ENCODE assay signal across 18 mouse cellular contexts in genomic region chr6:134621552-134621949, GRCm38 (mm10). TPM values are rescaled to one million over a fixed set of nuclear protein-coding genes. Genes with fewer than 3 reads are reported as not detected.
A peak's percentile ranks its signal among the peaks of the same experiment; 100 is the strongest.
DNase-seq lines count a peak whose midpoint lies in the region; ATAC-seq and TF ChIP-seq lines count a peak whose summit lies in the region.
"Had no signal": no experiment of that assay in that cellular context is flagged by ENCODE, and none has a peak within 500 bp of the region (broad histone marks: within the 10 kb centered on the region; RNA-seq: fewer than 3 reads in every experiment).

No protein-coding gene starts in this region.

- H3K27ac ChIP-seq in kidney, adult 2 months (ENCODE audit: insufficient read depth, low read depth, low read length), result no peak overlapping the region
- H3K27ac ChIP-seq in lung, embryonic 16.5 days (ENCODE audit: low read length), result 0 out of 2 replicates have a peak overlapping the region, but pooled peaks have one; percentile 10
- peak overlapping the region; percentile 57 for H3K27ac ChIP-seq in cortical plate, adult 2 months (ENCODE audit: insufficient read depth, low read length)
- H3K27ac ChIP-seq: hindbrain, embryonic 12.5 days; macrophage; midbrain, embryonic 12.5 days; neural tube, embryonic 12.5 days had no signal

- no peak for TF ChIP-seq POLR2A in kidney, adult 2 months (IDR thresholded peaks at IDR 0.05; ENCODE audit: low read depth, low read length)
- TF ChIP-seq POLR2A in cortical plate, adult 2 months (IDR thresholded peaks at IDR 0.05; ENCODE audit: extremely low read depth, insufficient read depth, low read length), result 0 out of 2 replicates have a peak, but pooled peaks have one; percentile 24

- no peaks in the 10 kb centered on the region for H3K36me3 ChIP-seq in kidney, adult 2 months (ENCODE audit: control insufficient read depth, insufficient read depth, low read length)
- H3K36me3 ChIP-seq in lung, embryonic 16.5 days (ENCODE audit: control insufficient read depth, insufficient read depth, low read length), result no peaks in the 10 kb centered on the region; the same call in 1 of the 2 replicates
- H3K36me3 ChIP-seq in E14TG2a.4 (ENCODE audit: insufficient read depth, low read length), result no peaks in the 10 kb centered on the region
- H3K36me3 ChIP-seq: hindbrain, embryonic 12.5 days; midbrain, embryonic 12.5 days; neural tube, embryonic 12.5 days had no signal

- ATAC-seq in lung, embryonic 16.5 days (ENCODE audit: low read depth), result no peak
- ATAC-seq: Patski had no signal

- peak; percentile 31 for DNase-seq in kidney, adult 2 months
- DNase-seq in kidney, postnatal 14 days, result no peak
- no peak for DNase-seq in lung, postnatal 4 days
- no peak for DNase-seq in cerebellum, adult 9-10 months
- DNase-seq: adrenal gland, postnatal 36 days; cerebellum, adult 18-20 months; cerebellum, postnatal 36 days; lung, adult 18-20 months had no signal

- H3K27me3 ChIP-seq in kidney, adult 2 months (replicated peaks; ENCODE audit: control insufficient read depth, insufficient read depth, low read length), result no peaks in the 10 kb centered on the region
- no peaks in the 10 kb centered on the region for H3K27me3 ChIP-seq in lung, embryonic 16.5 days (ENCODE audit: control insufficient read depth, insufficient read depth, low read depth, low read length)
- no peaks in the 10 kb centered on the region for H3K27me3 ChIP-seq in E14TG2a.4 (ENCODE audit: insufficient read depth, low read length)
- H3K27me3 ChIP-seq: hindbrain, embryonic 12.5 days; midbrain, embryonic 12.5 days; neural tube, embryonic 12.5 days; Patski had no signal

- H3K9me3 ChIP-seq in lung, embryonic 16.5 days (ENCODE audit: control insufficient read depth, low read length), result no peaks in the 10 kb centered on the region
- H3K9me3 ChIP-seq in E14TG2a.4 (ENCODE audit: low read length), result no peaks in the 10 kb centered on the region
- H3K9me3 ChIP-seq: hindbrain, embryonic 12.5 days; midbrain, embryonic 12.5 days; neural tube, embryonic 12.5 days had no signal

- H3K9ac ChIP-seq in lung, embryonic 16.5 days (ENCODE audit: low read length), result no peak overlapping the region
- H3K9ac ChIP-seq: hindbrain, embryonic 12.5 days; midbrain, embryonic 12.5 days; neural tube, embryonic 12.5 days had no signal

- no peaks in the 10 kb centered on the region for H3K4me1 ChIP-seq in kidney, adult 2 months (ENCODE audit: control insufficient read depth, insufficient read depth, low read length)
- peaks cover 3% of the 10 kb centered on the region; the same call in 1 of the 2 replicates for H3K4me1 ChIP-seq in lung, embryonic 16.5 days (replicated peaks; ENCODE audit: control insufficient read depth, insufficient read depth, low read length)
- peaks cover 52% of the 10 kb centered on the region for H3K4me1 ChIP-seq in E14TG2a.4 (replicated peaks; ENCODE audit: low read depth, low read length)
- peaks cover 6% of the 10 kb centered on the region for H3K4me1 ChIP-seq in cortical plate, adult 2 months (ENCODE audit: control insufficient read depth, insufficient read depth, low read length)
- H3K4me1 ChIP-seq: hindbrain, embryonic 12.5 days; midbrain, embryonic 12.5 days; neural tube, embryonic 12.5 days had no signal

- 74% methylated on average over 14 of the region's 14 CpGs for WGBS in kidney, adult 2 months
- 68% methylated on average over 14 of the region's 14 CpGs for WGBS in lung, embryonic 16.5 days

- H3K4me3 ChIP-seq in kidney, adult 2 months (ENCODE audit: insufficient read depth, low read depth, low read length), result no peak overlapping the region
- no peak overlapping the region for H3K4me3 ChIP-seq in lung, embryonic 16.5 days (ENCODE audit: low read length)
- peak overlapping the region; percentile 29; the same call in 1 of the 2 replicates for H3K4me3 ChIP-seq in E14TG2a.4 (replicated peaks; ENCODE audit: low read length)
- no peak overlapping the region for H3K4me3 ChIP-seq in cortical plate, adult 2 months (ENCODE audit: insufficient read depth, low read length)
- H3K4me3 ChIP-seq: hindbrain, embryonic 12.5 days; midbrain, embryonic 12.5 days; neural tube, embryonic 12.5 days had no signal

- no peak overlapping the region for H3K4me2 ChIP-seq in lung, embryonic 16.5 days (ENCODE audit: low read depth, low read length)
- H3K4me2 ChIP-seq: hindbrain, embryonic 12.5 days; liver, embryonic 11.5 days; midbrain, embryonic 12.5 days; neural tube, embryonic 12.5 days had no signal

- TF ChIP-seq CTCF in kidney, adult 2 months (conservative IDR thresholded peaks at IDR 0.05; ENCODE audit: insufficient read depth, insufficient read length, low read depth, low read length), result no peak
- TF ChIP-seq CTCF in E14TG2a.4 (conservative IDR thresholded peaks at IDR 0.05; ENCODE audit: low read length), result no peak
- TF ChIP-seq CTCF in cortical plate, adult 2 months (IDR thresholded peaks at IDR 0.05; ENCODE audit: extremely low read depth, insufficient read depth, low read length), result no peak

RNA-seq across cellular contexts. Expression of gene Mansc1, which starts 10.7 kb away (rescaled TPM):
- 8.8 and 9.6 TPM in 2 replicates for polyA plus RNA-seq in kidney, adult 2 months (2012; rRNA removed)
- 8.4 and 9.8 TPM in 2 replicates for polyA plus RNA-seq in lung, embryonic 16.5 days (2015; fragmentation: Nextera tagmentation; extraction: Ambion mirVana)
- polyA plus RNA-seq in cortical plate, adult 2 months (2012; rRNA removed), result 12.2 and 12.9 TPM in 2 replicates
- polyA plus RNA-seq: C2C12, Patski had no signal

RNA-seq across cellular contexts. Expression of gene Borcs5, which starts 17.8 kb away (rescaled TPM):
- 14.5 and 15.1 TPM in 2 replicates for polyA plus RNA-seq in kidney, adult 2 months (2012; rRNA removed)
- polyA plus RNA-seq in lung, embryonic 16.5 days (2015; fragmentation: Nextera tagmentation; extraction: Ambion mirVana), result 13.9 and 16.1 TPM in 2 replicates
- 46.7 and 48.0 TPM in 2 replicates for polyA plus RNA-seq in cortical plate, adult 2 months (2012; rRNA removed)

RNA-seq across cellular contexts. Expression of gene Lrp6, which starts 54.8 kb away (rescaled TPM):
- 39.6 and 46.0 TPM in 2 replicates for polyA plus RNA-seq in kidney, adult 2 months (2012; rRNA removed)
- 22.4 and 22.7 TPM in 2 replicates for polyA plus RNA-seq in lung, embryonic 16.5 days (2015; fragmentation: Nextera tagmentation; extraction: Ambion mirVana)
- polyA plus RNA-seq in cortical plate, adult 2 months (2012; rRNA removed), result 24.2 and 25.3 TPM in 2 replicates
